Mouse (Mus musculus) MEL (cell line): Measurements from ENCODE around the gene Akap13. TPM values are rescaled to one million over a fixed set of nuclear protein-coding genes. Genes with fewer than 3 reads are reported as not detected.

Experiments used
- DNase-seq: peaks from one replicate; pipeline ENCODE4 v3.0.0; 2011; ENCODE audit warnings: low read depth, low spot score
- H3K27ac ChIP-seq: 2 replicates; pipeline ENCODE4 v1.5.1; 2012; ENCODE audit warnings: low read depth, mild to moderate bottlenecking, control low read depth, low read length, moderate library complexity; ENCODE audit not compliant: control insufficient read depth
- H3K27me3 ChIP-seq, 2 experiments: fragments of 150-350 bp in 1 of 2; sonication (generic) in 1 of 2; 2 replicates each; pipeline ENCODE4 v1.6.1; 2012; ENCODE audit warnings: low read length in 2 of 2, mild to moderate bottlenecking in 2 of 2, improper control_type of control experiment in 1 of 2, moderate library complexity in 1 of 2; ENCODE audit not compliant: insufficient read depth in 2 of 2, control insufficient read depth in 1 of 2
- H3K36me3 ChIP-seq, 2 experiments: 2 replicates each; pipeline ENCODE4 v1.6.1; 2012 to 2014; ENCODE audit warnings: low read length in 2 of 2, improper control_type of control experiment in 1 of 2, inconsistent platforms in 1 of 2, mild to moderate bottlenecking in 1 of 2; ENCODE audit not compliant: insufficient read depth in 2 of 2, control insufficient read depth in 1 of 2
- H3K4me1 ChIP-seq, 2 experiments: fragments of 150-350 bp in 1 of 2; sonication (generic) in 1 of 2; 2 replicates each; pipeline ENCODE4 v1.6.1; 2012; ENCODE audit warnings: low read length in 2 of 2, improper control_type of control experiment in 1 of 2, mild to moderate bottlenecking in 1 of 2; ENCODE audit not compliant: insufficient read depth in 2 of 2, control insufficient read depth in 1 of 2
- H3K4me3 ChIP-seq, 2 experiments: fragments of 150-350 bp in 1 of 2; sonication (generic) in 1 of 2; 2 replicates each; pipeline ENCODE4 v1.5.1; 2012; ENCODE audit warnings: low read depth in 2 of 2, low read length in 2 of 2, mild to moderate bottlenecking in 2 of 2, moderate library complexity in 2 of 2, control low read depth in 1 of 2, improper control_type of control experiment in 1 of 2; ENCODE audit not compliant: control insufficient read depth in 1 of 2, insufficient read depth in 1 of 2
- H3K79me2 ChIP-seq: 2 replicates; pipeline ENCODE4 v1.6.1; 2012; ENCODE audit warnings: mild to moderate bottlenecking, low read length, moderate library complexity; ENCODE audit not compliant: control insufficient read depth, poor library complexity, insufficient read depth
- H3K9ac ChIP-seq: 2 replicates; pipeline ENCODE4 v1.6.1; 2012; ENCODE audit warnings: low read depth, mild to moderate bottlenecking, control low read depth, low read length, moderate library complexity; ENCODE audit not compliant: control insufficient read depth, poor library complexity, severe bottlenecking
- H3K9me3 ChIP-seq: fragments of 150-350 bp; sonication (generic); replicated peaks from 2 replicates; pipeline ENCODE4 v1.6.1; 2012; ENCODE audit warnings: mild to moderate bottlenecking, low read length, improper control_type of control experiment, moderate library complexity; ENCODE audit not compliant: insufficient read depth
- CHD1 ChIP-seq: IDR thresholded peaks from 2 replicates; pipeline ENCODE4 v1.6.1; 2012; ENCODE audit warnings: low read depth, mild to moderate bottlenecking, inconsistent platforms, low read length, improper control_type of control experiment
- CHD2 ChIP-seq: IDR thresholded peaks from 2 replicates; pipeline ENCODE4 v1.6.1; 2011; ENCODE audit warnings: low read length, improper control_type of control experiment
- E2F4 ChIP-seq: IDR thresholded peaks from 2 replicates; pipeline ENCODE4 v1.6.1; 2011; ENCODE audit warnings: low read depth, low read length, improper control_type of control experiment, borderline replicate concordance
- ELF1 ChIP-seq: IDR thresholded peaks from 2 replicates; pipeline ENCODE4 v1.6.1; 2014; ENCODE audit warnings: low read depth, mild to moderate bottlenecking, inconsistent platforms, low read length, improper control_type of control experiment, moderate library complexity
- ETS1 ChIP-seq: IDR thresholded peaks from 2 replicates; pipeline ENCODE4 v1.6.1; 2012; ENCODE audit warnings: low read depth, mild to moderate bottlenecking, inconsistent platforms, low read length, improper control_type of control experiment, moderate library complexity
- GATA1 ChIP-seq: IDR thresholded peaks from 2 replicates; pipeline ENCODE4 v1.6.1; 2011; ENCODE audit warnings: low read depth, low read length, improper control_type of control experiment
- HCFC1 ChIP-seq: IDR thresholded peaks from 2 replicates; pipeline ENCODE4 v1.6.1; 2012; ENCODE audit warnings: low read depth, mild to moderate bottlenecking, inconsistent platforms, low read length, improper control_type of control experiment, moderate library complexity
- JUND ChIP-seq: IDR thresholded peaks from 2 replicates; pipeline ENCODE4 v1.6.1; 2011; ENCODE audit warnings: low read depth, mild to moderate bottlenecking, improper control_type of control experiment, low read length
- MAX ChIP-seq: IDR thresholded peaks from 2 replicates; pipeline ENCODE4 v1.6.1; 2011; ENCODE audit warnings: low read length, improper control_type of control experiment
- MAZ ChIP-seq: IDR thresholded peaks from 2 replicates; pipeline ENCODE4 v1.6.1; 2012; ENCODE audit warnings: low read depth, mild to moderate bottlenecking, inconsistent platforms, low read length, improper control_type of control experiment
- MEF2A ChIP-seq: IDR thresholded peaks from 2 replicates; pipeline ENCODE4 v1.6.1; 2014; ENCODE audit warnings: low read depth, mild to moderate bottlenecking, inconsistent platforms, low read length, improper control_type of control experiment; ENCODE audit not compliant: poor library complexity, insufficient replicate concordance, severe bottlenecking; ENCODE audit errors: extremely low read depth
- MYC ChIP-seq: IDR thresholded peaks from 2 replicates; pipeline ENCODE4 v1.6.1; 2011; ENCODE audit warnings: low read depth, mild to moderate bottlenecking, low read length, improper control_type of control experiment, moderate library complexity
- NRF1 ChIP-seq: IDR thresholded peaks from 2 replicates; pipeline ENCODE4 v1.6.1; 2014; ENCODE audit warnings: low read depth, mild to moderate bottlenecking, inconsistent platforms, low read length, improper control_type of control experiment, moderate library complexity; ENCODE audit not compliant: poor library complexity, insufficient read depth, severe bottlenecking
- POLR2A ChIP-seq, 2 experiments: IDR thresholded peaks; 2 replicates each; pipeline ENCODE4 v1.6.1; 2011 to 2012; ENCODE audit warnings: low read length in 2 of 2, mild to moderate bottlenecking in 2 of 2, control low read depth in 1 of 2, improper control_type of control experiment in 1 of 2, low read depth in 1 of 2, moderate library complexity in 1 of 2; ENCODE audit not compliant: control insufficient read depth in 1 of 2, insufficient read depth in 1 of 2, poor library complexity in 1 of 2
- POLR2AphosphoS2 ChIP-seq: IDR thresholded peaks from 2 replicates; pipeline ENCODE4 v1.6.1; 2011; ENCODE audit warnings: low read length, improper control_type of control experiment
- POLR2AphosphoS5 ChIP-seq: IDR thresholded peaks from 2 replicates; pipeline ENCODE4 v1.6.1; 2012; ENCODE audit warnings: low read depth, borderline replicate concordance, mild to moderate bottlenecking, inconsistent platforms, low read length, moderate library complexity, mixed read lengths
- SMC3 ChIP-seq: IDR thresholded peaks from 2 replicates; pipeline ENCODE4 v1.6.1; 2011; ENCODE audit warnings: low read depth, low read length, improper control_type of control experiment
- TAL1 ChIP-seq: IDR thresholded peaks from 2 replicates; pipeline ENCODE4 v1.6.1; 2012; ENCODE audit warnings: mild to moderate bottlenecking, inconsistent platforms, low read length, moderate library complexity, mixed read lengths
- TBP ChIP-seq: IDR thresholded peaks from 2 replicates; pipeline ENCODE4 v1.8.0; 2011; ENCODE audit warnings: low read depth, low read length, improper control_type of control experiment
- TCF12 ChIP-seq: IDR thresholded peaks from 2 replicates; pipeline ENCODE4 v1.6.1; 2014; ENCODE audit warnings: low read depth, mild to moderate bottlenecking, inconsistent platforms, low read length, improper control_type of control experiment, moderate library complexity
- UBTF ChIP-seq: IDR thresholded peaks from 2 replicates; pipeline ENCODE4 v1.6.1; 2012; ENCODE audit warnings: low read depth, mild to moderate bottlenecking, inconsistent platforms, low read length, improper control_type of control experiment, moderate library complexity, borderline replicate concordance; ENCODE audit not compliant: insufficient read depth
- USF1 ChIP-seq: IDR thresholded peaks from 2 replicates; pipeline ENCODE4 v1.6.1; 2014; ENCODE audit warnings: low read depth, mild to moderate bottlenecking, inconsistent platforms, low read length, improper control_type of control experiment, moderate library complexity
- ZC3H11A ChIP-seq: IDR thresholded peaks from 2 replicates; pipeline ENCODE4 v1.6.1; 2012; ENCODE audit warnings: low read depth, mild to moderate bottlenecking, inconsistent platforms, low read length, improper control_type of control experiment
- ZMIZ1 ChIP-seq: IDR thresholded peaks from 2 replicates; pipeline ENCODE4 v1.6.1; 2012; ENCODE audit warnings: low read depth, mild to moderate bottlenecking, inconsistent platforms, low read length, improper control_type of control experiment, moderate library complexity
- polyA plus RNA-seq, 2 experiments: library from polyadenylated mRNA; stranded (reverse) in 1 of 2; unstranded in 1 of 2; fragments of >175 nt in 1 of 2; fragments of >200 nt in 1 of 2; gene quantifications; 2 replicates each; pipeline versions ENCODE4 v1.2.1 to v1.2.4; 2012; ENCODE audit warnings: low replicate concordance in 2 of 2, low read depth in 1 of 2; ENCODE audit not compliant: insufficient read length in 2 of 2, insufficient read depth in 1 of 2, missing spikeins in 1 of 2
- total RNA-seq: library from RNA; depleted of rRNA; stranded (reverse); fragments of 300-350 nt; gene quantifications from 2 replicates; pipeline ENCODE4 v1.2.3, GENCODE M21; 2012

Akap13 gene
- total and polyA plus RNA-seq, 3 experiments: 4.1 to 4.5 TPM; not detected in 1

DNA sequence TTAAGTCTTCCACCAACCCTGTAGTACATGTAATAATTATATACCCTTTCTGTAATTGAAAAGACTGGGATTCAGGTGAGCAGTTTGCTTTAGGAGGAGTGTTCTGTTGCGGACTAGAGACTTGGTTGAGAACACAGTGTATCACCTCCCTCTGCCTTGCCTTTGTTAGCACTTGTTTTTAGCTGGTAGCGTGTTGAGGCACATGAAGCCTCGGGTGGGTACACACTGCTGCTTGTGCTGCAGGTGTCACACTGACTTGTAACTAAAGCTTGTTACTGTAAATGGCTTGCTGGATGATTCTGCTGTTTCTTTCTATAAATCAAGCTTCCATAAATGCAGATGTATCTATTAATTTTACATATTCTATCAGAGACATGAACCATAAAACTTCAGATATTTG is 75.3 kb downstream of the Akap13 start:
- Histone ChIP-seq H3K9me3 (no peaks in the 10 kb centered on the region), H3K79me2 (no peaks in the 10 kb centered on the region), H3K9ac (no peak overlapping the region), H3K27me3 (no peaks in the 10 kb centered on the region), H3K4me3 (no peak overlapping the region), H3K27ac (no peak overlapping the region), H3K36me3 (no peaks in the 10 kb centered on the region), H3K4me1 (no peaks in the 10 kb centered on the region)
- DNase-seq: no peak
- TF ChIP-seq MEF2A (no peak), MAX (no peak), UBTF (no peak), ELF1 (no peak), ZMIZ1 (no peak), TCF12 (no peak), POLR2A (IDR thresholded peaks at IDR 0.05; ENCODE audit: control insufficient read depth in 1 of 2, insufficient read depth in 1 of 2, low read depth in 1 of 2, low read length in 2 of 2, poor library complexity in 1 of 2) (no peak), MAZ (no peak), ETS1 (no peak), GATA1 (no peak), POLR2AphosphoS2 (no peak), TAL1 (no peak), TBP (no peak), CHD2 (no peak), MYC (no peak), CHD1 (no peak), ZC3H11A (no peak), POLR2AphosphoS5 (no peak), HCFC1 (no peak)

DNA sequence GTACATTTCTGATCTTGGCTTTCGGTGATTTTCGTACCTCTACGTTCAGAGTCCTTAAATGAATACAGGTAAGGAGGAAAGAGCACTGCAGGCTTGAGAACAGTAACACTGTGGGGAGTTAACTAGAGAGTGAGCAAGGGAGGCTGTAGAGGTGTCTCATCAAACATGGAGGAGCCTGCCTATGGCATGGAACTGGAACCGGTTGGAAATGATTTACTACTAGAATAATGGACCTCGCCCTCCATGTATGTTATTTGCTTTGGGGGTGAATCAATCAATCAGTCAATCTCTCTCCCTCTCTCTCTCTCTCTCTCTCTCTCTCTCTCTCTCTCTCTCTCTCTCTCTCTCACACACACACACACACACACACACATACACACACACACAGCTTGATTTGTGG is 77.7 kb downstream of the Akap13 start:
- no peaks in the 10 kb centered on the region for H3K4me1 ChIP-seq
- TF ChIP-seq E2F4 (no peak), POLR2AphosphoS2 (no peak), JUND (no peak), SMC3 (no peak), NRF1 (no peak), USF1 (no peak)
- H3K27ac ChIP-seq: no peak overlapping the region
- DNase-seq: no peak
- H3K36me3 ChIP-seq: no peaks in the 10 kb centered on the region
- no peak overlapping the region for H3K9ac ChIP-seq
- H3K27me3 ChIP-seq: no peaks in the 10 kb centered on the region
- H3K9me3 ChIP-seq: no peaks in the 10 kb centered on the region
- H3K79me2 ChIP-seq: no peaks in the 10 kb centered on the region
- no peak overlapping the region for H3K4me3 ChIP-seq
